Mouse (Mus musculus) limb, embryonic 12.5 days (tissue): ENCODE results near the gene Limch1. TPM values are rescaled to one million over a fixed set of nuclear protein-coding genes. Genes with fewer than 3 reads are reported as not detected.

ENCODE experiments used
- ATAC-seq: fragments of 200-750 bp; cut with Nextera tagmentation; 2 replicates; pipeline ENCODE4 v1.8.0; 2017; ENCODE audit warnings: low read depth, moderate TSS enrichment; ENCODE audit not compliant: insufficient number of reproducible peaks, insufficient read depth, low FRiP score, low TSS enrichment
- H3K27ac ChIP-seq: fragments of 300-500 bp; sonication (generic); 2 replicates; pipeline ENCODE4 v1.5.1; 2016; ENCODE audit warnings: mild to moderate bottlenecking, moderate library complexity
- H3K27me3 ChIP-seq: fragments of 300-500 bp; sonication (generic); 2 replicates; pipeline ENCODE4 v1.6.1; 2016; ENCODE audit warnings: mild to moderate bottlenecking, moderate library complexity
- H3K36me3 ChIP-seq: fragments of 300-500 bp; sonication (generic); 2 replicates; pipeline ENCODE4 v1.6.1; 2016; ENCODE audit warnings: mild to moderate bottlenecking, moderate library complexity
- H3K4me1 ChIP-seq: fragments of 300-500 bp; sonication (generic); replicated peaks from 2 replicates; pipeline ENCODE4 v1.6.1; 2016
- H3K4me2 ChIP-seq: fragments of 300-500 bp; sonication (generic); 2 replicates; pipeline ENCODE4 v1.6.1; 2016; ENCODE audit warnings: mild to moderate bottlenecking, moderate library complexity
- H3K4me3 ChIP-seq: fragments of 300-500 bp; sonication (generic); replicated peaks from 2 replicates; pipeline ENCODE4 v1.5.1; 2016; ENCODE audit warnings: mild to moderate bottlenecking
- H3K9ac ChIP-seq: fragments of 300-500 bp; sonication (generic); replicated peaks from 2 replicates; pipeline ENCODE4 v1.6.1; 2016; ENCODE audit warnings: mild to moderate bottlenecking, moderate library complexity
- H3K9me3 ChIP-seq: fragments of 300-500 bp; sonication (generic); 2 replicates; pipeline ENCODE4 v1.6.1; 2016; ENCODE audit warnings: mild to moderate bottlenecking, moderate library complexity
- WGBS: fragments of 180-500 bp; shearing (Covaris S2); methylation state at CpG from one replicate; pipeline ENCODE4 v1.1.7; 2016; 5-methylcytosine and 5-hydroxymethylcytosine counted together
- polyA plus RNA-seq: library from polyadenylated mRNA; unstranded; fragments of >200 nt; fragmentation: Nextera tagmentation; extraction: Ambion mirVana; gene quantifications from 2 replicates; pipeline ENCODE4 v1.2.1, GENCODE M21; 2016

Gene Limch1
- 48.1 and 58.1 TPM in 2 replicates for polyA plus RNA-seq

- under 1% methylated on average over 50 of the region's 50 CpGs for WGBS
- ATAC-seq: 0 out of 2 replicates have a peak, but pooled peaks have one; percentile 26
- Histone ChIP-seq H3K36me3 (no peaks in the 10 kb centered on the region), H3K9me3 (no peaks in the 10 kb centered on the region), H3K4me2 (peak within 1 kb of the TSS; percentile 97), H3K27ac (peak within 1 kb of the TSS; percentile 35; the same call in 1 of the 2 replicates), H3K4me3 (peak within 1 kb of the TSS; percentile 66), H3K9ac (peak within 1 kb of the TSS; percentile 69), H3K27me3 (peaks cover 36% of the 10 kb centered on the region), H3K4me1 (peaks cover 30% of the 10 kb centered on the region)
These were observed at the start of gene Limch1 for GRCm38 (mm10) chr5:66745390-66745995. Limch1 (plus strand) TSS chr5:66745827.

- Histone ChIP-seq H3K27me3 (no peaks in the 10 kb centered on the region), H3K27ac (no peak overlapping the region), H3K9me3 (no peaks in the 10 kb centered on the region), H3K4me3 (no peak overlapping the region), H3K9ac (no peak overlapping the region), H3K4me1 (no peaks in the 10 kb centered on the region), H3K4me2 (no peak overlapping the region), H3K36me3 (no peaks in the 10 kb centered on the region)
- ATAC-seq: no peak
These were observed 48.5 kb upstream of the Limch1 start for GRCm38 (mm10) chr5:66697119-66697518.

GRCm38 (mm10) chr5:66699911-66700310 is 45.7 kb upstream of the Limch1 start:
- no peaks in the 10 kb centered on the region for H3K36me3 ChIP-seq
- H3K9me3 ChIP-seq: no peaks in the 10 kb centered on the region
- no peak for ATAC-seq
- no peaks in the 10 kb centered on the region for H3K27me3 ChIP-seq
- H3K4me2 ChIP-seq: no peak overlapping the region
- H3K4me1 ChIP-seq: no peaks in the 10 kb centered on the region; the same call in 1 of the 2 replicates
- no peak overlapping the region for H3K4me3 ChIP-seq
- no peak overlapping the region for H3K27ac ChIP-seq
- 24% methylated on average over 6 of the region's 6 CpGs for WGBS
- no peak overlapping the region for H3K9ac ChIP-seq

GRCm38 (mm10) chr5:66701951-66702350 is 43.7 kb upstream of the Limch1 start:
- H3K9ac ChIP-seq: no peak overlapping the region
- no peak overlapping the region for H3K4me2 ChIP-seq
- no peak overlapping the region for H3K27ac ChIP-seq
- no peaks in the 10 kb centered on the region for H3K9me3 ChIP-seq
- 94% methylated on average over 4 of the region's 4 CpGs for WGBS
- no peaks in the 10 kb centered on the region for H3K36me3 ChIP-seq
- no peak overlapping the region for H3K4me3 ChIP-seq
- H3K27me3 ChIP-seq: no peaks in the 10 kb centered on the region
- no peak for ATAC-seq
- no peaks in the 10 kb centered on the region; the same call in 1 of the 2 replicates for H3K4me1 ChIP-seq

- Histone ChIP-seq H3K4me1 (no peaks in the 10 kb centered on the region; the same call in 1 of the 2 replicates), H3K9ac (no peak overlapping the region)
These were observed 42.2 kb upstream of the Limch1 start for GRCm38 (mm10) chr5:66703317-66704004.

GRCm38 (mm10) chr5:66707859-66708258 is 37.8 kb upstream of the Limch1 start:
- H3K4me3 ChIP-seq: no peak overlapping the region
- no peaks in the 10 kb centered on the region for H3K36me3 ChIP-seq
- no peak overlapping the region for H3K27ac ChIP-seq
- H3K4me1 ChIP-seq: no peaks in the 10 kb centered on the region; the same call in 1 of the 2 replicates
- H3K9ac ChIP-seq: no peak overlapping the region
- no peaks in the 10 kb centered on the region for H3K27me3 ChIP-seq
- no peaks in the 10 kb centered on the region for H3K9me3 ChIP-seq
- WGBS: 78% methylated on average over 5 of the region's 5 CpGs
- H3K4me2 ChIP-seq: no peak overlapping the region
- no peak for ATAC-seq

More at GRCm38 (mm10) chr5:66703317-66704004, 42.2 kb upstream of the Limch1 start:
- ATAC-seq: no peak
- WGBS: 42% methylated on average over 10 of the region's 10 CpGs
- H3K4me2 ChIP-seq: no peak overlapping the region
- H3K9me3 ChIP-seq: no peaks in the 10 kb centered on the region
- no peaks in the 10 kb centered on the region for H3K27me3 ChIP-seq
- no peak overlapping the region for H3K27ac ChIP-seq
- no peaks in the 10 kb centered on the region for H3K36me3 ChIP-seq
- H3K4me3 ChIP-seq: no peak overlapping the region

GRCm38 (mm10) chr5:66710445-66711019 is 35.1 kb upstream of the Limch1 start:
- WGBS: 26% methylated on average over 4 of the region's 4 CpGs
- ATAC-seq: no peak

GRCm38 (mm10) chr5:66712801-66713200 is 32.8 kb upstream of the Limch1 start:
- no peak overlapping the region for H3K9ac ChIP-seq
- H3K9me3 ChIP-seq: no peaks in the 10 kb centered on the region
- H3K4me3 ChIP-seq: no peak overlapping the region
- H3K27me3 ChIP-seq: no peaks in the 10 kb centered on the region
- H3K36me3 ChIP-seq: no peaks in the 10 kb centered on the region
- no peak overlapping the region for H3K27ac ChIP-seq
- 69% methylated on average over 6 of the region's 6 CpGs for WGBS
- ATAC-seq: no peak
- no peak overlapping the region for H3K4me2 ChIP-seq
- 0 out of 2 replicates have a peak, but pooled peaks cover 1% of the 10 kb centered on the region for H3K4me1 ChIP-seq

More at GRCm38 (mm10) chr5:66710445-66711019, 35.1 kb upstream of the Limch1 start:
- Histone ChIP-seq H3K36me3 (no peaks in the 10 kb centered on the region), H3K27me3 (no peaks in the 10 kb centered on the region), H3K27ac (no peak overlapping the region), H3K4me2 (no peak overlapping the region), H3K9ac (no peak overlapping the region), H3K4me3 (no peak overlapping the region), H3K4me1 (no peaks in the 10 kb centered on the region), H3K9me3 (no peaks in the 10 kb centered on the region)

GRCm38 (mm10) chr5:66715498-66715931 is 30.1 kb upstream of the Limch1 start:
- no peak overlapping the region for H3K4me2 ChIP-seq
- H3K4me3 ChIP-seq: no peak overlapping the region
- WGBS: 79% methylated on average over 4 of the region's 4 CpGs
- no peaks in the 10 kb centered on the region for H3K9me3 ChIP-seq
- no peak for ATAC-seq
- peaks cover 13% of the 10 kb centered on the region for H3K4me1 ChIP-seq
- no peaks in the 10 kb centered on the region for H3K36me3 ChIP-seq
- no peaks in the 10 kb centered on the region for H3K27me3 ChIP-seq
- H3K9ac ChIP-seq: no peak overlapping the region
- no peak overlapping the region for H3K27ac ChIP-seq

- Histone ChIP-seq H3K4me3 (no peak overlapping the region), H3K9me3 (no peaks in the 10 kb centered on the region), H3K27me3 (no peaks in the 10 kb centered on the region), H3K36me3 (no peaks in the 10 kb centered on the region), H3K9ac (no peak overlapping the region), H3K4me2 (no peak overlapping the region), H3K27ac (peak overlapping the region; percentile 23; the same call in 1 of the 2 replicates), H3K4me1 (peaks cover 20% of the 10 kb centered on the region)
- 63% methylated on average over 4 of the region's 4 CpGs for WGBS
- no peak for ATAC-seq
These were observed 27.7 kb upstream of the Limch1 start for GRCm38 (mm10) chr5:66717931-66718330.

GRCm38 (mm10) chr5:66718413-66718812 is 27.2 kb upstream of the Limch1 start:
- no peaks in the 10 kb centered on the region for H3K27me3 ChIP-seq
- no peak for ATAC-seq
- WGBS: 42% methylated on average over 3 of the region's 3 CpGs
- H3K4me1 ChIP-seq: peaks cover 24% of the 10 kb centered on the region
- H3K4me2 ChIP-seq: no peak overlapping the region
- peak overlapping the region; percentile 23; the same call in 1 of the 2 replicates for H3K27ac ChIP-seq
- H3K36me3 ChIP-seq: no peaks in the 10 kb centered on the region
- no peaks in the 10 kb centered on the region for H3K9me3 ChIP-seq
- H3K4me3 ChIP-seq: no peak overlapping the region
- no peak overlapping the region for H3K9ac ChIP-seq
